Mouse (Mus musculus): ENCODE results near the gene Spns2.

Spns2 gene

DNA sequence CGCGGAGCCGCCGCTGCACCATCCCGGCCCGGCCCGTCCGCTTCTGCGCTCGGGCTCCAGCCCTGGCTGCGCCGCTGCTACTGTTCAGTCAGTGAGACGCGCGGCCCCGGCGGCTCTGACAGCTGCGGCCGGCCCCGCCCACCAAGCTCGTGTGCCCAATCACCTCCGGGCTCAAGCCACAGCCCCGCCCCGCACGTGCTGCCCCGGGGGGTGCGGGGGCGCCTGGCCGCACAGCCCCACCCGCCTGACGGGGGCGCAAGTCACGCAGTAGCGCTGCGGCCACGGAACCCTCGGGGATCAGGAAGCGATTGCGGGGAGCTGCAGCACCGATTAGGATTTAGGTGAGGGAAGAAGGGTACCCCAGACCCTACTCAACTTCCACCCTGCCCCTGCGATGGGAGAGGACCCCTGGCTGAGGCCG, at the start of gene Spns2:
Gene Spns2 (minus strand): TSS at position 24 of the 421 bp plus-strand sequence.
- peak; percentile 75 to 84 for DNase-seq (ENCODE audit: low spot score in 2 of 2)

DNA sequence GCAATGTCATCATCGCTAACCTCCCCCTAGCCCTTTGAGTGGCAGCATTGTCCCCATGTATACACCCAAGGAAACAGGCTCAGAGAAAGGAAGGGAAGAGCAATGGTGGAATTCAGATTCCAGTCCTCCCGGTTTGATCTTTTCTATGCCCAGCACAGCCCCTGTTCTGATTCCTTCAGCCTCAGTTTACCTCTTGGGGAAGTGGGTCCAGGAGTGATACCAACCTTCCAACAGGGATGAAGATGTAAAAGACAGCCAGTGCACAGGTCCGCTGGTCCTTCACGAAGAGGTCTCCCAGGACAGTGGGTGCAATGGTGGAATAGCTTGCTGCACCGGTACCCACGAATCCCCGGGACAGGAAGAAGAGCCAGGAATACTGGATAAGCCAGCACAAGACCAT, 49.1 kb upstream of the Spns2 start:
- no peak for DNase-seq (ENCODE audit: low spot score in 2 of 2)

DNA sequence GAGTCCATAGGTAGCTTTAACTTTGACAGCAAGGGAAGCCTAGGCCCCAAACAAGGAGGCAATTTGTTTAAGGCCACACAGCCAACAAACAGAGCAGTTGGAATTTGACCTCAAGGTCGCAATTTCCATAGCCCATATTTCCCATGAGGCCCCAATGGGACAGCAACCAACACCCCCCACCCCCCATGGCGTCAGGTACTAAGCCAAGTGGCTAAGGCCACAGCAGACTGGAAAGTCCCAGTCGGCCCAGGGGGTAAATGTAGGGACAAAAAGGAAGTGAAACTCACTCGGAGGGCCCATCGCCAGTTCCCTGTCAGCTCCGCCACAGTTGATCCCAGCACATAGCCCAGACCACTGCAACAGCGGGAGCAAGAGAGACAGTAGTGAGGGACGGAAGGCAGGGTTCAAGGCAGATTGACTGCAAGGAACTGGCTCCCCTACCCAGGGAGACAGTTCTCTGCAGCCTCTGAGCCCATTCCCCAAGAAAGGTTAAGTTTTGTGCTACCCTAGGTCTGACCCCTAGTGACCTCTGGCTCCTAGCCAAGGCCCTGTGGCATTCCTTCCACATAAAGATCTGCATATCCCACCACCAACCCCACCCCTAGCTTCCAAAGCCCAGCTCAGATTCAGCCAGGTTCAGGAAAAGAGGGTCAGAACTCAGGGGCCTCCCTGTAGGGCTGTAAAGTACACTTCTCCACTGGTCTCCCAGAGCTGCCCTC, 48.5 kb upstream of the Spns2 start:
- DNase-seq (ENCODE audit: low spot score in 2 of 2), result no peak

DNA sequence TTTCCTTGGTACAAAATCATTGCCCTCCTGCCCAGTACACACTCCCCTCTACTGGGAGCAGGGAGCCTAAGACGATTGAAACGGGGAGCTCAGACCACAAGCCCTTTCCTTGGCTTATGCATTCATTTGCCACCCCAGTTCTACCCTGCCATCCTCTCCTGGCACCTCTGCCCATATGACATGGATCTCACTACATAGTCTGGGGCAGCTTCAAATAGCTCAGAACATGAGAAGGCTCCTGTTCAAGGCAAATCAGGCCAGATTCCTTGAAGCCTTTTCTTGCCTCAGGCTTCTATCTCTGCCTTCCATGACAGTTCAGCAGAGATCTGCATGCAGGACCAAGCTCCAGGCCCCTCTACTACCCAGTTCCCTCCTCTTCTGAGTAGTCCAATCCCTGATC, 47.8 kb upstream of the Spns2 start:
- DNase-seq (ENCODE audit: low spot score in 2 of 2), result no peak

DNA sequence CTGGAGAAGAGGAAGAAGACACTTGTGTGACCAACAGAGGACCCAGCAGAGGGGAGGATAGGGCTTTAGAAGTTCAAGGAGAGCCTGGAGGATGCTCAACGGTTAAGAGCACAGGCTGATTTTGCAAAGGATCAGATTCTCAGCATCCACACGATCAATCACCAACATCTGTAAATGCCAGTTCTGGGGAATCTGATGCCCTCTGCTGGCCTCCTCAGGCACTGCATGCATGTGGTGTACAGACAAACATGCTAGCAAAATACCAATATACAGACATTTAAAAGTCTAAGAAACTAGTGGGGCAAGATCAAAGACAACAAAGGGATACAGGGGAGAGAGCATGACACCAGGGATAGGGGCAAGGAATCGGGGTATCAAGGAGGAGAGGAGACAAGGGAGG, 45.8 kb upstream of the Spns2 start:
- DNase-seq (ENCODE audit: low spot score in 2 of 2), result peak; percentile 12 to 51

DNA sequence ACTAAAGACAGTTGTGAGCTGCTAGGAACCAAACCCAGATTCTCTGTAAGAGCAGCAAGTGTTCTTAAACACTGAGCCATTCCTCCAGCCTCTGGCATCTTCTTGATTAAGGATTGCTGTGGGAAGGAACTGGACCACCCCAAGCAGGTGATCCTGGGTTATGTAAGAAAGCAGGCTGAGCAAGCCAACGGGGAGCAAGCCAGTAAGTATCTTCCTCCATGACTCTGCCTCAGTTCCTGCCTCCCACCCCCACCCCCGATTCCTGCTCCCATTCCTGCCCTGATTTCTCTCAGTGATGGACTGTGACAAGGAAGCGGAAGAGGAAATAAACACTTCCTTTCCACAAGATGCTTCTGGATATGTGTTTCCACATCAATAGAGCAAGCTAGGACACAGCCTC, 43.2 kb upstream of the Spns2 start:
- no peak for DNase-seq (ENCODE audit: low spot score in 2 of 2)

DNA sequence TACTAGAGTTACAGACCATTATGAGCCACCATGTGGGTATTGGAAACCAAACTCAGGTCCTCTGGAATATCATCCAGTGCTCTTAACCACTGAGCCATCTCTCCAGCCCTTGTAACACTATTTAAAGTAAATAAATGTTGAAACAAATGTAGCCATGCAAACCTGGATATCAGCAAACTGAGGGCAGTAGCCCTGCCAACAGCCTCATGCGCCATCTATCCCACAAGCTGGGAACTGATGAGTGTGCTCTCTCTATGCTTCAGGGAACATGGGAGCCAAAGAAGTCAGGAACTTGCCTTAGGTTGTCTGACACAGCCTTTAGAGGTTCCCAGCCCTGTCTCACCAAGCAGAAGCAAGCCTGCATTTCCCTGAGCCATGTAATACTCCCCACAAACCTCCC, 41.9 kb upstream of the Spns2 start:
- DNase-seq (ENCODE audit: low spot score in 2 of 2), result no peak

DNA sequence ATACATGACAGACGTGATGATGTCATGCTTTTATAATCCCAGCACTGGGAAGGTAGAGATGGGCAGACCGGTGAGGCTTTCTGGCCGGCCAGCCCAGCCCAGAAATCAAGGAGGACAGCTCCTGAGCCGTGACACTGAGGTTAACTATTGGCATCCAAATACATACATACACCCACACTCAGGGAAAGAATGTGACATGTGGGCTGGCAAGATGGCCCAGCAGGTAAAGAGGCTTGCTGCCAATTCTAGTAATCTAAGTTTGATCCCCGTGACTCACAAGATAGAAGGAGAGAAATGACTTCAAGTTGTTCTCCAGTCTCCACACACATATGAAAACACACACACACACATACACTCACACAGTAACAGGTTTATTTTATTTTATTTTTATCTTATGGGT, 41.4 kb upstream of the Spns2 start:
- DNase-seq (ENCODE audit: low spot score in 2 of 2), result no peak

DNA sequence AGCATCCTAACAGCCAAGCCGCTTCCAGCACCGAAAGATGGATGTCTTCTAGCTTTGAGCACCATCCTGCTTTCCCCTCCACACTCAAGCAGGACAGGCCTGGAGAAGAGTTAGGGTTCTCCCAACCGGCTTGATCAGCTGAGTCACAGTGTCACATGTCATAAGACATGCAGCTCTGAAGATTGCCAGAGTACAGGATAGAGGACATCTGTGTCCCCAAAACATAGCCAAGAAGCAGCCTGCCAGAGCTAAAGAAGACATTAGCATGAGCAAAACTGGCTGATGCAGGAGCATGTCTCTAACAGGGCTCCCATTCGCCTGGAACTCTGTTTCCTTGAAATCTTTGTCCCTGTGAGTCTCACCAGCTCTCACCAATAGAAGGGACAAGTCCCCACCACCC, 36.5 kb upstream of the Spns2 start:
- no peak for DNase-seq (ENCODE audit: low spot score in 2 of 2)

DNA sequence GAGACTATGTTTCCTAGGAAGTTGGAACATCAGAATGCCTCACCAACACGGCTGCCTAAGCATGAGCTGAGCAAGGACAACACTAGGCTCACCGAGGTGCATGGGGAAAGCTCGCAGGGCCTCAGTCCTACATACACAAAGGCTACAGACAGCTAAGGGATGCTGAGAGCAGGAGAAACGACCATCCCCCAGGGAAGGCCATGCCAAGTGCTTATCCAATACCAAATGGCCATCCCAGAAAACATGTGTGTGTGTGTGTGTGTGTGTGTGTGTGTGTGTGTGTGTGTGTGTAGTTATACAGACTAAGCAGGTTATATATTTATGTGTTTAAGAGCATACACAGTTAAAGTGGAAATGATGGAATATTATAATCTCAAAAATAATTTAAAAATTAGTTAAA, 34.0 kb upstream of the Spns2 start:
- no peak for DNase-seq (ENCODE audit: low spot score in 2 of 2)

DNA sequence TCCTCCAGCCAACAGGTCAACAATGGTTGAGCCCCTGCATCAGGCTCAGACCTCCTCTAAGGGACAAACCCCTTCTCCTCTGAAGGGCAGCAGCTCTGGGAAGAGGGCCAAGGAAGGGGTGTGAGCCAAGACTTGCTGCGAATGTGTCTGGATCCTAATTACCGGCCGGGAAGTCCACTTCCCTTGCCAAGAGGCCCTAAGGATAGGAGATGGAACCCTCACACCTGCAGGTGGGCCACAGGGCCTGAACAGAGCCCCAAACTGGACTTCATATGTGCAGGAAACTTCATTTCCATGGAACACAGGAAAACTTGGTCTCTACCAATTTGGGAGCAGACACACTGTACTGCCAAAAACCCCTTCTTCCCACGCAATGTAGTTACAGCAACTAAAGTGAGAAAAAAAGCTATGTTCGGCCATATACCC, 32.9 kb upstream of the Spns2 start:
- DNase-seq (ENCODE audit: low spot score in 2 of 2), result no peak

DNA sequence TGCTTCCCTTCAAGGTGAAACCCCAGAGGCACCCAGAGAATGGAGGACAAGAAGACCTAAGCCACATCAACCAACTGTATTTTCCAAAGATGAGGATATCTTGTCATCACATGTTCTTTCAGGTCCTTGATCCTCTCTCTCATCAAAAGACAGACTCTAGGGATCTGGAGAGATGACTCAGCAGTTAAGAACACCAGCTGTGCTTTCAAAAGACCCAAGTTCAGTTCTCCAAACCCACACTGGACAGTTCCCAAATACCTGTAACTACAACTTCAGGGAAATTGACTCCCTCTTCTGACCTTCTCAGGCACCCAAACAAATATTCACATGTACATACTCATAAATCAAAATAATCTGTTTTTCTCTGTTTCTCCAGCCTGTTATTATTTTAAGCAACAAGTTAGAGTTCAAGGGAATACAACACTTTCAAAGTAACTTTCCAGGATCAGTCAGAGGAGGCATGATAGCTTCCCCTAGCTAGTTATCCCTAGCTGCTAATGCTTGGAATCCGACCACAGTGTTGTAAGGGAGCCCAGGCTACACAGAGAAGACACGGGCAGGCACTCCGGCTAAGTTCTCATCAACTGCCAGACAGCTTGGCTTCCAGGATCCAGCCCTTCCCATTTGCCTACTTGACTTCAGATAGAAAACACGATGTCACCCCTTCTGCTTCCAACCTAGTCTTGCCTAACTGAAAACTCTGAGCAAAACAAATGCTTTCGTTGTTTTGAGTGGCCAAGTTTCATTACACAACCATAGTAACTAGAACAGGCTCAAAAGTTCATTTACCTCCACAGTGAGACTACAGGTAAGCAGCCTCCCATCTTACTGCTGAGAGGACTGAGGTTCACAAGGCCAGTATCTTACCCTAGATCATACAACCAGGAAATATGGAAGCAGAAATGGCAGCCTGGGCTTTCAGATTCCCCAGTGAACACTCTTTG, 32.2 kb upstream of the Spns2 start:
- no peak for DNase-seq (ENCODE audit: low spot score in 2 of 2)

DNA sequence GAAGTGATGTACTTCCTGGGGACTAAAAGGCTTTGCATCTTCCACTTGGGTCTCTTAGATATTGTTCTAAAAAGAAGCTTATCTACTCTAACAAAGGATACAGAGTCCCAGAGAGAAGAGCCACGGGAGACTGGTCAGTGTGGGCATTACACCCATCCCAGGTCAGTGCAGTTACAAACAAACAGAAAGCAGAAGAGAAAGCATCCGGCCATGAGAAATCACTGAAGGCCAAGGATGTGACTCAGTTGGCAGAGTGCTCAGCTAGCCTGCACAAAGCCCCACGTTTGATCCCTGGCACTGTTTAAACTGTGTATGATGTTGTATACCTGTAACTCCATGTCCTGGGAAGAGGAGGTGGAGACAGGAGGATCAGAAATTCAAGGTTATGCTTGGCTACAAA, 30.2 kb upstream of the Spns2 start:
- DNase-seq (ENCODE audit: low spot score in 2 of 2), result no peak

DNA sequence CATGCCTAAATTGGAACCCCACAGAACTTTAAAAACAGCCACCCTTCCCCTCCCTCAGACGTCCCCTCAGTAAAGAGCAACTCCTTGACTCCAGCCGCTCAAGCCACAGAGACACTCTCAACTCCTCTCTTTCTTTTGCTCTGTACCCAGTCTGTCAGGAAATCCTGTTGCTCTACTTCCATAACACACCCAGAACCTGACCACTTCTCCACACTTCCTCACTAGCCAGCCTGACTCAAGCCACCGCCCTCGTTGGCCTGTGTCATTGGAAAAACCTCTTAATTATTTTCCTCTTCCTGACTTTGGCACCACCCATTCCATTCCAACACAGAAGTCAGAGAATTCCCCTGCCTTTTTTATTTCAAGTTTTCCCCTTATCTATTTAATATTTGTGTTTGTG, 29.5 kb upstream of the Spns2 start:
- DNase-seq (ENCODE audit: low spot score in 2 of 2), result no peak

DNA sequence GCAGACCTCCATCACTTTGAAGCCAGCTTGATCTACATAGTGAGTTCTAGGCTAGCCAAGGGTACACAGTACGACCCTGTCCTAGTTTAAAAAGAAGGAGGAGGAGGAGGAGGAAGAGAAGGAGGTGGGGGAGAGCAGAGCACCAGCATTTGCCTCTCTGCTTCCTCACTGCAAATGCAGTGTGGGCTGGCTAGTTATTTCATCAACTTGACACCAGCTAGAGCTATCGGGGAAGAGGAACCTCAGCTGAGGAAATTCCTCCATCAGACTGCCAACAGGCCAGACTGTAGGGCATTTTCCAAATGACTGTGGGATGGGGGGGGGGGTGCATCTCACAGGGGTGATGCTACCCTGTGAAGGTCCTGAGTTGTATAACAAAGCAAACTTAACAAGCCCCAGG, 28.7 kb upstream of the Spns2 start:
- no peak for DNase-seq (ENCODE audit: low spot score in 2 of 2)

DNA sequence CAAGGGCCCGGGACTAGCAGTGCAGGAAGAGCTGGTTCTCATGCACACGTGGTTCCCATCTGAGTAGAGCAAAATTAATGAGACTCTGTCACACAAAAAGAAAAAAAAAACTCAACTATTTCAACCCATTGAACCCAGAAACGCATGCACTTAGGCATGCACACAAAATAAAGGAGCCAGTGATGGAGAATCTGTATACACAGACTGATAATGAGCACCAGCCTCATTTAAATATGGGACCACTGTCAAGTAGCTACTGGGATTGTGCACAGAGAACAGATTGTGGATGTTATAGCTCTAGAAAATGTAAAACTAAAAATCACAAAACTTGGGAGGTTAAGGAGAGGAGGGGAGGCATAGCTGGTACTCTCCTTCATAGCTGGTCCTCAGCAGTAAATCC, 25.3 kb upstream of the Spns2 start:
- no peak for DNase-seq (ENCODE audit: low spot score in 2 of 2)

DNA sequence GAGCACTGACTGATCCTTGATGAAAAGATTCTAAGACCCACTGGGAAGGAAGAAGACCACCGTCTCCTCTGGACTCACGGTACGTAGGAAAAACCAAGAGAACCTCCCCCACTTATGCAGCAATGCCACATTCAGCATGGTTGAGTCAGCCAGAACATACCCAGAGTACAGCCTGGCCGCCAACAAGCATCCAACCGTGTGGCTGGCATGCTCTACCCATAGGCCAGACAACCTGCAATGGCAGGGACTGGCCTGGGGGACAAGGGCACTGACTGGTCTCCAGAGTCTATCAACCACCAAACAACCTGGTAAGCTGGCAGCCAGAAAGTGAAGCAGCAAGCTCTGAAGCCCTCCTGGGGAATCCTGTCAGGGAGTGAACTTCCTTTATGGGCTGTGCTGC, 18.9 kb upstream of the Spns2 start:
- no peak for DNase-seq (ENCODE audit: low spot score in 2 of 2)

DNA sequence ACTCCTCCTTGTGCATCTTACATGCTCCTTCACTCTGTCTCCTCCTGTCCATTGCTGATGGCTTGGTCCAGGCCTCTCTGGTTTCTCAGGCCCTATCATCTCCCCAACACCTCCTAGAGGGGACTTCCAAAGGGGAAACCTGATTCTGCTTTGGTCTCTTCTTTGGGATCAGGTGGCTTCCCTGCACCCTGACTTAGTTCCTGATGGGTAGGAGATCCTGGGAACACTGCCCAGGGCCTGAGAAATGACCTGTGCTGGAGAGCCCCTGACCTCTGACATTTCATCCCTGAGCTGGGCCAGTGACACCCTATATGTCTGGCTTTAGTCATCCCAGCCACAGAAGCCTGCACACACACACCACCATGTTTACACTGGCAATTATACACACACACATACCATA, 17.9 kb upstream of the Spns2 start:
- no peak for DNase-seq (ENCODE audit: low spot score in 2 of 2)

DNA sequence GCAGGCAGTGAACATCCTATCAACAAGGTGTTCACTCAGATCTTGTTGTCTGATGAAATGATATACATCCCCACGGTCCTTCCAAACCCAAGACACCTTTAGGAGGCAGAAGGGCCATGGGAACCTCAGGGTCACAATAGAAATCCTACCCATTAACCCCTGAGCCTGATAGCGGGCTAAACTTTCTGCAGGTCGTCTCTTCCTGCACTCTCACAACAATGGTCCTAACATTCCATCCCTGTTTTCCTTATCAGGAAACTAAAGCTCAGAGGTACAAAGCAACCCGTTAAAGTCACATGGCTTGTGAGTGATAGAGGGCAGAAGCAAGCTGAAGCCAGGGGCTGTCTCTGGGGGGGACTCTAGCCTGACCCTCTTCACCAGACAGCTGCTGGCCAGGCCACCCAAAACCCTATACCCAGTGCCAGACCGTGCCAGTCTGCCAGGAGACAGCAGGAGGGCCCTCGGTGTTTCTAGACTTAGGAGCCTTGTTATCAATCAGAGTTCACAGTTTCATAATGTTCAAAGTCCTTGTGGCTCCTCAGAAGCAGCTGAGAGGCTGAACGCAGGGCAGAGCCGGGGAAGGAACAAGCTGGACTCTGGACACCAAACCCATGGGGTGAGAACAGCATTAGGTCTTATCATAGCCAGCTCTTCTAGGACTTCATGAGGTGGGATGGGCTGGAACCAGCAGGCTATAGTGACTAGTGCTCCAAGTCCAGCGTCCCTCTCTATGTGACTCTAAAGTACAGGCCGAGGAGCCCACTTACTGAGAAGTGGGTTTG, 14.5 kb upstream of the Spns2 start:
- DNase-seq (ENCODE audit: low spot score in 2 of 2), result no peak

DNA sequence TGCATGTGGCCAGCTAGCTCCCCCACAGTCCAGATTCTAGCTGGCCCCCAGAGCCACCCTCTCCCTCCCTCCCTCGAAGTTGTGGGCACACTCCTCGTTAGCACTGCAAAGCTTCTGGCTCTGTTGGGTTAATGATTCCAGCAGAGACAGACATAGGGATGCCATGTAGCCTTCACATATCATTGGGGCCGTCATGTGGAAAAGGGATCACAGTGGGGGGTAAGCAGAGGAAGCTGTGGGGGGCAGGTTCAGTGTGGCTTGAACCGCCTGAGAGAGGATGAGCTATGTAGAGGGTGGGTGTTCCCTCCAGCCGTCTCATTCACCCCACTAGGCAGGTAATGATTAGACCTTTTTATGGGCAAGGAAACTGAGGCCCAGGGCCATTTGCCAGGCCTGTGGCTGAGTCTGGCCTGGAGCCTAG, 13.8 kb upstream of the Spns2 start:
- DNase-seq (ENCODE audit: low spot score in 2 of 2), result no peak

DNA sequence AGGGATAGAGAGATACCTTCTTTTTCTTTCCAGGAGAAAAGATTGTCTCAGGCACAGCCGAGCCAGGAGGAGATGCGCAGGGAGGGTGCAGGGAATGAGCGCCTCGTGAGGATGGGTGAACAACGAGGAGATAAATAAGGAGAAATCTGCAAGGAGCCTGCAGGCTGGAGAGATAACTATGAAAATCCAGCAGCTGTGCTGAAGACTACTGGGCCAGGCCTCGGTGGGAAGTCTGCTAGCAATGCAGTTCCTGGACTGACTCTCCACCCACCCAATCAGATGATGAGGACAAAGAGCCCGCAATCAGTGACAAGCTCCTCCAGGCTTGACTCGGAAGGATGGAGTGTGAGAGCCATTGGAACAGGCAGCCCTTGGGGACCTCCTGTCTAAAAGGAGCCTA, 12.5 kb upstream of the Spns2 start:
- DNase-seq (ENCODE audit: low spot score in 2 of 2), result no peak

DNA sequence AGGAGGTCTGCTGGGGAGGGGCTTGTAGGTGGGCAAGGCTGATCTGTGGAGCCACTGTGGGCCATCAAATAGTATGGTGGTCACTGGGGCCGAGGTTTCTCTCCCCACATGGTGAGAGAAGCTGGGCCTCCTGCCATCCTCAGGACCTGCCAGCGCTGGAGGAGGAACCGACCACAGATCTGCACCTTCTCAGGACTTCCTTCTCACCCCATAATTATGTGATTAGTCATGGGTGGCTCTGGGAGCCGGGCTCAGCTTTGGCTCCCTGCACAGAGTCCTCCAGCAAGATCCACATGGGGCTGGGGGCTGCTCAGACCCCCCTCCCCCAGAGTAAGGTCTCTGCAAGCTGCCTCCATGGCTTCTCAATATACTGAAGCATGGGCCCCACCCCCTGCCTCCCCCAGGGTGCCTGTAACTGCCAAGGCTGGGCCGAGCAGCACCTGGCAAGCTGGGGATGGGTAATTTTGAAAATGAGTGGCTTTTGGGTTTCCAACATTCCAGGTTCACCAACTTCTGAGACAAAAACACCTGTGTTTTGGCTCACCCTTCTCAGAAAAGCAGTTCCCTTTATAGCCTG, 11.8 kb upstream of the Spns2 start:
- no peak for DNase-seq (ENCODE audit: low spot score in 2 of 2)

All from thymus, postnatal 10 days (tissue).